ENCODE assay signal across 18 mouse cellular contexts in the genomic region with DNA sequence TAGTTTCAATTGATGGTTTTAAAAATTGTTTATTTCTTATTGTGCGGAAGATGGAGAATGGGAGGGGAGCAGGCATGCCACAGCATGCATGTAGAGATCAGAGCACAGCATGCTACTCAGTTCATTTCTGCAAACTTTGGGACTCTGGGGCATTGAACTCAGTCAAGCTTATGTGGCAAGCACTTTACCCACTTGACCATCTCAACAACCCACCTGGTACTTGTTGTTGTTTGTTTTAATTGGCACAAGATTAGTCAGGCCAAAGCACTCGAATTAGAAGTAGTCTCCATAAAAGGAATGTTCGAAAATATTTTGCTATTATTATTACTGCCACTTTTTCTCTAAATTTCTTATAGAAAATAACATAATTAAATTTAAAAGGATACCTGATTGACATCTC.
"Had no signal": no experiment of that assay in that cellular context is flagged by ENCODE, and none has a peak within 500 bp of the region (broad histone marks: within the 10 kb centered on the region; RNA-seq: fewer than 3 reads in every experiment).

No protein-coding gene starts in this region.

- H3K27me3 ChIP-seq: liver, embryonic 13.5 days; liver, embryonic 15.5 days; lung, embryonic 15.5 days; megakaryocyte, embryonic 14.5 days; midbrain, embryonic 13.5 days; midbrain, embryonic 15.5 days; neural tube, embryonic 12.5 days had no signal

- H3K9ac ChIP-seq: liver, embryonic 13.5 days; liver, embryonic 15.5 days; liver, postnatal 0 days; lung, embryonic 15.5 days; midbrain, embryonic 13.5 days; midbrain, embryonic 15.5 days; neural tube, embryonic 12.5 days had no signal

- H3K4me1 ChIP-seq: liver, embryonic 13.5 days; liver, embryonic 15.5 days; lung, embryonic 15.5 days; midbrain, embryonic 13.5 days; midbrain, embryonic 15.5 days; neural tube, embryonic 12.5 days had no signal

- H3K36me3 ChIP-seq: midbrain, embryonic 15.5 days had no signal

- H3K9me3 ChIP-seq: liver, embryonic 13.5 days; liver, embryonic 15.5 days; lung, embryonic 15.5 days; megakaryocyte, embryonic 14.5 days; midbrain, embryonic 13.5 days; midbrain, embryonic 15.5 days; neural tube, embryonic 12.5 days had no signal

- DNase-seq: liver; liver, embryonic 13.5 days; liver, postnatal 0 days; right cerebral cortex, postnatal 25 days; right cerebral cortex, postnatal 4 days; spleen, adult 18-20 months; thymus, adult 18-20 months; thymus, postnatal 14 days; thymus, postnatal 36 days had no signal

- H3K4me2 ChIP-seq: liver, embryonic 11.5 days; liver, embryonic 13.5 days; liver, embryonic 15.5 days; lung, embryonic 15.5 days; midbrain, embryonic 11.5 days; midbrain, embryonic 13.5 days; midbrain, embryonic 15.5 days; neural tube, embryonic 12.5 days had no signal

- H3K27ac ChIP-seq: liver, embryonic 13.5 days; liver, embryonic 15.5 days; lung, embryonic 15.5 days; macrophage; midbrain, embryonic 13.5 days; midbrain, embryonic 15.5 days; neural tube, embryonic 12.5 days had no signal

- ATAC-seq: liver, postnatal 0 days; midbrain, embryonic 13.5 days; midbrain, embryonic 15.5 days had no signal

- H3K4me3 ChIP-seq: liver, embryonic 13.5 days; liver, embryonic 15.5 days; lung, embryonic 15.5 days; megakaryocyte, embryonic 14.5 days; midbrain, embryonic 13.5 days; midbrain, embryonic 15.5 days; neural tube, embryonic 12.5 days had no signal
